Mouse (Mus musculus): ENCODE results near the gene Gm20388.

GRCm38 (mm10) chr8:120746007-120746701 lies 835.5 kb downstream of the Gm20388 start:
- TF ChIP-seq CTCF (IDR thresholded peaks at IDR 0.05; ENCODE audit: insufficient read depth, low read depth, low read length) (no peak), POLR2A (IDR thresholded peaks at IDR 0.05; ENCODE audit: insufficient read depth, low read depth, low read length) (no peak)

Measured in olfactory bulb, adult 2 months (tissue).